Mouse (Mus musculus): ENCODE results near the gene Gm12216.

- no peak for TF ChIP-seq USF2 (IDR thresholded peaks at IDR 0.05; ENCODE audit: borderline replicate concordance in 1 of 2, insufficient read depth in 1 of 2, low read depth in 1 of 2, low read length in 2 of 2)
- no peak for TF ChIP-seq GATA1 (IDR thresholded peaks at IDR 0.05; ENCODE audit: low read depth, low read length)
- no peak for TF ChIP-seq NELFE (IDR thresholded peaks at IDR 0.05; ENCODE audit: low read depth, low read length)
- no peak for TF ChIP-seq HCFC1 (IDR thresholded peaks at IDR 0.05; ENCODE audit: low read depth, low read length)
- TF ChIP-seq EP300 (IDR thresholded peaks at IDR 0.05; ENCODE audit: low read depth in 1 of 2, low read length in 2 of 2) = no peak
- no peak for TF ChIP-seq ZMIZ1 (IDR thresholded peaks at IDR 0.05; ENCODE audit: low read depth, low read length)
- no peak for TF ChIP-seq BHLHE40 (IDR thresholded peaks at IDR 0.05; ENCODE audit: borderline replicate concordance, low read depth, low read length)
- no peak for TF ChIP-seq ZC3H11A (IDR thresholded peaks at IDR 0.05; ENCODE audit: low read depth, low read length)
- TF ChIP-seq POLR2AphosphoS2 (IDR thresholded peaks at IDR 0.05; ENCODE audit: low read length) = no peak
- TF ChIP-seq MAX (IDR thresholded peaks at IDR 0.05; ENCODE audit: low read length) = no peak
- no peak for TF ChIP-seq ZNF384 (IDR thresholded peaks at IDR 0.05; ENCODE audit: low read depth, low read length)
Measured at GRCm38 (mm10) chr11:53818794-53819193, 40.3 kb downstream of the Gm12216 start.
